Mouse (Mus musculus) E14TG2a.4 (cell line): ENCODE measurements at regions not wholly inside any gene's neighbourhood (a gene's known extent, or its start where the extent isn't known, plus 50 kb on each side); places are given as distances from the start of the nearest gene placed in this dataset.
A peak's percentile ranks its signal among the peaks of the same experiment; 100 is the strongest.

Experiments used
- H3K27me3 ChIP-seq: 2 replicates; pipeline ENCODE4 v1.6.1; 2014; ENCODE audit warnings: low read length, control low read depth; ENCODE audit not compliant: insufficient read depth
- H3K36me3 ChIP-seq: 2 replicates; pipeline ENCODE4 v1.6.1; 2014; ENCODE audit warnings: low read length, control low read depth; ENCODE audit not compliant: insufficient read depth
- H3K4me1 ChIP-seq: replicated peaks from 2 replicates; pipeline ENCODE4 v1.6.1; 2014; ENCODE audit warnings: low read depth, low read length, control low read depth
- H3K4me3 ChIP-seq: replicated peaks from 2 replicates; pipeline ENCODE4 v1.5.1; 2014; ENCODE audit warnings: mild to moderate bottlenecking, low read length
- H3K9me3 ChIP-seq: 2 replicates; pipeline ENCODE4 v1.6.1; 2014; ENCODE audit warnings: low read length, control low read depth
- CTCF ChIP-seq: conservative IDR thresholded peaks from 2 replicates; pipeline ENCODE4 v1.5.1; 2014; ENCODE audit warnings: low read length
- NANOG ChIP-seq: IDR thresholded peaks from 2 replicates; pipeline ENCODE4 v1.6.1; 2014; ENCODE audit warnings: borderline replicate concordance, low read length, mixed read lengths
- POU5F1 ChIP-seq: IDR thresholded peaks from 2 replicates; pipeline ENCODE4 v1.6.1; 2014; ENCODE audit warnings: low read length, borderline replicate concordance

- H3K4me3 ChIP-seq: no peak overlapping the region
- TF ChIP-seq POU5F1 (no peak), NANOG (no peak), CTCF (no peak)
Measured at GRCm38 (mm10) chr1:119322279-119322995, 99.6 kb downstream of the Inhbb start.

DNA sequence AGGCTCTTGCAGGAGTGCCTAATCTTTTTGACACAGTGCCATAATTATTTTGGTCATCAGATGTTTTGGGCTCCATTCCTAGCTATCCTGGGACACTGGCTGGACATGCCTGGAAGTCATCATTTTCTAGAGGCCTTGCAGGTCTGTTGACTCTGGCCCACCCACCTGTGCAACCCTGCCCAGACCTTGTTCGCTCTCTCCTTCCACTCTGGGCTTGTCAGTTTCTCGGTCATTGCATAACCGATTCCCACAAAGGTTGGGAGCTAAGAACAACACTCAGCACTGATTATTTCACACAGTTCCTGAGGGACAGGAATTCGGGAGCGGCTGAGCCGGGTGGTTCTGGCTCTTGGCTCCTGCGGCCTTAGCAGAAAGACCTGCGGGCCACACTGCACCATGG lies 100.2 kb downstream of the Inhbb start:
- peaks cover 11% of the 10 kb centered on the region for H3K4me1 ChIP-seq
- TF ChIP-seq NANOG: no peak
- TF ChIP-seq CTCF: no peak
- TF ChIP-seq POU5F1: no peak
- H3K4me3 ChIP-seq: no peak overlapping the region
- peaks cover 12% of the 10 kb centered on the region; the same call in 1 of the 2 replicates for H3K27me3 ChIP-seq
- peaks cover 6% of the 10 kb centered on the region; the same call in 1 of the 2 replicates for H3K36me3 ChIP-seq
- H3K9me3 ChIP-seq: peaks cover 13% of the 10 kb centered on the region

More at GRCm38 (mm10) chr1:119322279-119322995, 99.6 kb downstream of the Inhbb start:
- Histone ChIP-seq H3K9me3 (peaks cover 13% of the 10 kb centered on the region), H3K27me3 (peaks cover 12% of the 10 kb centered on the region; the same call in 1 of the 2 replicates), H3K36me3 (peaks cover 6% of the 10 kb centered on the region; the same call in 1 of the 2 replicates), H3K4me1 (peaks cover 11% of the 10 kb centered on the region)

DNA sequence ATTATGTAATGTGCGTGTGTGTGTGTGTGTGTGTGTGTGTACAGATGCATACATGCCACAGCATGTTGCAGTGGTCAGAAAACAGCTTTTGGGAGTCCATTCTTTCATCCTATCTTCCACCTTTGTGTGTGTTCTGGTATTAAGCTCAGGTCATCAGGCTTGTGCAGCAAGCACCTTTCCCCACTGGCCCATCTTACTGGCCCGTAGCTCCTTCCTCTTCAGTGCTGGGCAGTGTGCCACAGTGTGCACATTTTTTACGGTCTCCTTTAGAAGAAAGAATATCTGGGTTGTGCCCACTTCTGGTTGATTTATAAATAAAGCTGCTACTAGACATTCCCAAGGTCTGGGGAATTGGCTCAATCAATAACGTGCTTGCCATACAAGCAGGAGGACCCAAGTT lies 105.0 kb downstream of the Inhbb start:
- TF ChIP-seq NANOG (no peak), POU5F1 (no peak), CTCF (no peak)
- Histone ChIP-seq H3K36me3 (peaks cover 13% of the 10 kb centered on the region), H3K4me3 (no peak overlapping the region)

DNA sequence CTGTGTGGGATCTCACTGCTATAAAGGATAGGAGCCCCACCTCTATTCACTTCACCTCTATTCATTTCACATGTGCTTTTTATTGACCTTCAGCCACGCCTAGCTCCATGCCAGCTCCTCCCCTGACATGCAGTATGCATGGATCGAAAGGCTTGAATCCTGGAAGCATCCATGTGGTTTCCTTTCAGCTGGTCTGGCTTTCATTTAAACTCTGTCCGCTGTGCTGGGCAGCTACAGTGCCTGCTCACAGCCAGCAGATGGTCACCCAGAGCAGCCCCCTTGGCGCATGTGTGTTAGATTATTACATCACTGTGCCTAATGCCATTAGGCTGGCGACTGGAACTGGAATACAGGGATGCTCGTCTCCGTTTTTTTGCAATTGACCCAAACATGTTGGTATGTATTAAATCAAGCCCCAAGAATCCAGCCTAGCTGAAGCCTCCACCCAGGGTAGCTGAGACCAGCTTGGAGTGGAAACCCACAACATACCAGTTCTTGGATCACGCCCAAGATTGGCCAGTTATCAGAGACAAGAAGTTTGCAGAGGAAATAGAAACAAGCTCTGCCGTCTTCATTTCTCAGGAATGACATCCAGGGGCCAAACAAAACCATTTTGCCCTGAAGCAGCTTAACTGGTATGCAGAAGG lies 113.2 kb downstream of the Inhbb start:
- H3K9me3 ChIP-seq: no peaks in the 10 kb centered on the region
- peaks cover 35% of the 10 kb centered on the region for H3K36me3 ChIP-seq
- no peak for TF ChIP-seq CTCF
- no peak for TF ChIP-seq POU5F1
- no peak for TF ChIP-seq NANOG
- H3K27me3 ChIP-seq: no peaks in the 10 kb centered on the region
- H3K4me1 ChIP-seq: peaks cover 65% of the 10 kb centered on the region
- no peak overlapping the region for H3K4me3 ChIP-seq

More for the DNA sequence above, 105.0 kb downstream of the Inhbb start:
- peaks cover 18% of the 10 kb centered on the region for H3K4me1 ChIP-seq
- H3K27me3 ChIP-seq: no peaks in the 10 kb centered on the region
- H3K9me3 ChIP-seq: peaks cover 13% of the 10 kb centered on the region

DNA sequence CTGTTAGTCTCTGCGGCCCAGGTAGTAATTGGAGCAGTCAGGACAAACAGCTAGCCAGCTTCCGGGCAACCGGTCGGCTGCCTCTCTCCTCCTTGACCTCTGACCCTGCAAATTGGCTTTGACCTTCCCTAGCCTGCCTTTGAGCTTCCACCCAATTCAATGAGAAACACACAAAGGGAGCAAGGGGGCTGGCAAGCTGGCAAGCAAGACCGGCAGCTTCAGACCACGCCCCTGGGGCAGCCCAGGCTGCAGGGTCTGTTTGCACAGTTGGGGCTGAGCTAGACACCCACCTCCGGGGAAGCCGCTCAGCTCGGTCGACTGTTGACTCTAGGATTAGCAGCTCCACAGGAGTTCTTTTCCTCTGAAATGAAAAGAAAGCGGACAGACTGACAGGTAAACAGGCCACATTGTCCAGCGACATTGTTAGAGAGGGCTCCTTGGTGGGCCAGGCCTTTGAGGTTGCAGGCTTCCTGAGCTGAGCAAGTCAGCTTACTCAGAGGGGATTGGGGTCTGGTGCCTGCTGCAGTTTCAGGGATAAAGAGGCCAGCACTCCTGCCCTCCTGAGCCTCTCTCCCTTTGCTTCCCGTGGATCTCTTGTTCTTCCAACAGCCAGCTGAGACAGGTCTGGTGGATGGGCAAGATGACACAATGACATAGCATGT lies 116.6 kb downstream of the Inhbb start:
- Histone ChIP-seq H3K36me3 (peaks cover 35% of the 10 kb centered on the region), H3K9me3 (no peaks in the 10 kb centered on the region), H3K4me3 (peak overlapping the region; percentile 53), H3K27me3 (no peaks in the 10 kb centered on the region), H3K4me1 (peaks cover 87% of the 10 kb centered on the region)
- TF ChIP-seq CTCF (no peak), NANOG (peak; percentile 89)

DNA sequence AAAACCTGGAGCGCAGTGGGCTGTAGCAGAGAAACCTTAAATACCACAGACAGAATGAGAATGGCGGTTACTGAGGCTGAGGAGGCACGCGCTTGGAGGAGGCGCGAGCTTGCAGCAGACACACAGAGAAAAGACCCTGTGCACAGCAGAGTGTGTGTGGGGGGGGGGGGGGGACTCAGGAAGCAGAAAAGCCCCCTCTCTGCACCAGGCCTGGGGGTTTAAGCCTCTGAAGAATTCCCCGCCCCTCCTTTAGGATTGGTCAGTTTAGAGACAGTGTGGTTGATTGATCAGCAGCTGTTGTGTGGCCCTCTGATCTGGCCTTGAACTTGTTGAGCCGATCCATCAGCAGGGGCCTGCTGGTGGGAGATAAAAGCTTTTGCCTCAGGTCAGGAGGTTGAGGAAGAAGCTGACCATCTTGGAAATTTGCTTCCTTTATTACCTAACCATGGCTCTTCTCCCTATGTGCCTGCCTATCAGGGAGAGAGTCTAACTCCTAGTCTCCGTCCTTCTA lies 117.5 kb downstream of the Inhbb start:
- Histone ChIP-seq H3K36me3 (peaks cover 31% of the 10 kb centered on the region), H3K4me3 (peak overlapping the region; percentile 79), H3K27me3 (no peaks in the 10 kb centered on the region), H3K4me1 (peaks cover 95% of the 10 kb centered on the region), H3K9me3 (no peaks in the 10 kb centered on the region)
- TF ChIP-seq CTCF (no peak), NANOG (0 out of 2 replicates have a peak, but pooled peaks have one; percentile 24), POU5F1 (no peak)

DNA sequence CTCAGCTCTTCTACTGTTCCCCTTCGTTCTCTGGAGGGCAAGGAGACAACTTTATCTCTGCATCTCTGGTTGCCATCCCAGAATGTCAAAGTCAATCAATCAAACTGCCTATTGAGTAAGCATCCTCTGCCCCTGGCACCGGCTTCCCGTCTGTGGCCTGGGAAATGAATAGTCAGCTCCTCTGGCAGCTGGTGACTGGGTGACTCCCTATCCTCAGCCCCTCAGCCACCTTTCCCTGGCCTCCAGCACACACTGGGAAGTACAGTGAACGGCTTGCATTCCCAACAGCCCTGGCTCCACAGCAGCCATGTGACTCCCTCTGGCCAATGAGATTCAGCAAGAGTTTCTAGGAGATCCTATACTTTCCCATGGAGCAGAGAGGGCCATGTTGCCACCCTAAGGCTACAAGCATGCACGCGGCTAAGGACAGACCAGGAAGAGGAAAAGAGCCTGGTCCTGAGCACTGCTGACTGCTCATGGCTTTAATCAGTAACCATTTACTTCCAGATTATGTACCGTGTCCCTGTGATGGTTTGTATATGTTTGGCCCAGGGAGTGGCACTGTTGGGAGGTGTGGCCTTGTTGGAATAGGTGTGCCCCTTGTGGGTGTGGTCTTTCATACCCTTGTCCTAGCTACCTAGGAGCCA lies 119.6 kb downstream of the Inhbb start:
- no peak for TF ChIP-seq NANOG
- TF ChIP-seq POU5F1: no peak
- no peak for TF ChIP-seq CTCF
- Histone ChIP-seq H3K27me3 (no peaks in the 10 kb centered on the region), H3K4me3 (peak overlapping the region; percentile 79), H3K4me1 (peaks cover 95% of the 10 kb centered on the region), H3K9me3 (no peaks in the 10 kb centered on the region), H3K36me3 (peaks cover 14% of the 10 kb centered on the region)

GRCm38 (mm10) chr1:119301931-119302330 lies 120.1 kb downstream of the Inhbb start:
- H3K36me3 ChIP-seq: peaks cover 9% of the 10 kb centered on the region; the same call in 1 of the 2 replicates
- TF ChIP-seq CTCF (no peak), NANOG (no peak), POU5F1 (no peak)
- H3K27me3 ChIP-seq: no peaks in the 10 kb centered on the region
- H3K9me3 ChIP-seq: no peaks in the 10 kb centered on the region
- H3K4me3 ChIP-seq: peak overlapping the region; percentile 79
- peaks cover 90% of the 10 kb centered on the region for H3K4me1 ChIP-seq
